Comparison of ENCODE assay signal across 11 mouse cellular contexts in the genomic region with DNA sequence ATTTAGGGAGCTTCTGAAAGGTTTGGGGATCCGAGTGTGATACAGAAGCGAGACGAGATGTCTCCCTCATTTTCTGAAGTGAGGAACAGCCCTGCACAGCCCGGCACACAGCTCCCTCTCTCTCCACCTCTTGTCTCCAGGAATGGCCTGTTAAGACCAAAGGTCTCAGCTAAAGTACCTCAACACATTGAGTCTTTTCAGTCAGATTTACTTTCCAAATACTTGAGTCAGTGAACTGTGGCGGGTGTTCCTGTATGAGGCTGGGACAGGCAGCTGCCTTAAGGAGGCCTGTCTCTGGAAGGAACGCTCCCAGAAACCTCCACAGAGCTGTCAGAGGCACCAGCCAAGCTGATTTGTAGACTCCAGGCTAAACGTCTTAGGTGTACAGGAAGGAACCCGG. TPM values are rescaled to one million over a fixed set of nuclear protein-coding genes. Genes with fewer than 3 reads are reported as not detected.
DNase-seq lines count a peak whose midpoint lies in the region; ATAC-seq lines count a peak whose summit lies in the region.
"Had no signal": no experiment of that assay in that cellular context is flagged by ENCODE, and none has a peak within 500 bp of the region (broad histone marks: within the 10 kb centered on the region; RNA-seq: fewer than 3 reads in every experiment).

No protein-coding gene starts in this region.

- no peak overlapping the region for H3K9ac ChIP-seq in liver, embryonic 11.5 days (ENCODE audit: low read depth, low read length)
- no peak overlapping the region for H3K9ac ChIP-seq in liver, embryonic 12.5 days
- H3K9ac ChIP-seq in hindbrain, embryonic 13.5 days: no peak overlapping the region
- no peak overlapping the region for H3K9ac ChIP-seq in kidney, embryonic 15.5 days
- H3K9ac ChIP-seq in neural tube, embryonic 13.5 days: no peak overlapping the region; the same call in 1 of the 2 replicates

- H3K4me2 ChIP-seq in liver, embryonic 11.5 days: peak overlapping the region; percentile 72
- no peak overlapping the region for H3K4me2 ChIP-seq in liver, embryonic 12.5 days
- peak overlapping the region; percentile 87 for H3K4me2 ChIP-seq in hindbrain, embryonic 13.5 days
- peak overlapping the region; percentile 89 for H3K4me2 ChIP-seq in kidney, embryonic 15.5 days
- H3K4me2 ChIP-seq in neural tube, embryonic 13.5 days: peak overlapping the region; percentile 78; the same call in 1 of the 2 replicates

- H3K27me3 ChIP-seq in liver, embryonic 11.5 days (replicated peaks; ENCODE audit: control insufficient read depth, insufficient read depth, low read length): peaks cover 24% of the 10 kb centered on the region
- H3K27me3 ChIP-seq in liver, embryonic 12.5 days (replicated peaks): peaks cover 59% of the 10 kb centered on the region
- peaks cover 23% of the 10 kb centered on the region for H3K27me3 ChIP-seq in hindbrain, embryonic 13.5 days
- peaks cover 8% of the 10 kb centered on the region; the same call in 1 of the 2 replicates for H3K27me3 ChIP-seq in kidney, embryonic 15.5 days
- peaks cover 9% of the 10 kb centered on the region; the same call in 1 of the 2 replicates for H3K27me3 ChIP-seq in neural tube, embryonic 13.5 days

- ATAC-seq in liver, embryonic 11.5 days (replicated peaks; ENCODE audit: low FRiP score): no peak
- no peak for ATAC-seq in liver, embryonic 12.5 days
- ATAC-seq in hindbrain, embryonic 13.5 days (ENCODE audit: low FRiP score): no peak
- ATAC-seq in kidney, embryonic 15.5 days (replicated peaks; ENCODE audit: low FRiP score): peak; percentile 38; the same call in 1 of the 2 replicates
- no peak for ATAC-seq in neural tube, embryonic 13.5 days (ENCODE audit: low read depth)
- no peak for ATAC-seq in inflammation-experienced regulatory T-cells, adult 6 months

- WGBS in liver, embryonic 11.5 days: 49% methylated on average over 8 of the region's 8 CpGs
- WGBS in liver, embryonic 12.5 days (ENCODE audit: insufficient replicate concordance): 46% methylated on average over 8 of the region's 8 CpGs
- 23% methylated on average over 8 of the region's 8 CpGs for WGBS in hindbrain, embryonic 13.5 days
- WGBS in kidney, embryonic 15.5 days: 7% methylated on average over 8 of the region's 8 CpGs
- WGBS in neural tube, embryonic 13.5 days: 12% methylated on average over 8 of the region's 8 CpGs

- H3K4me3 ChIP-seq in liver, embryonic 11.5 days (ENCODE audit: low read depth, low read length): no peak overlapping the region
- H3K4me3 ChIP-seq in liver, embryonic 12.5 days: no peak overlapping the region
- H3K4me3 ChIP-seq in hindbrain, embryonic 13.5 days: no peak overlapping the region
- peak overlapping the region; percentile 45 for H3K4me3 ChIP-seq in kidney, embryonic 15.5 days (replicated peaks)
- H3K4me3 ChIP-seq in neural tube, embryonic 13.5 days: no peak overlapping the region

- no peak overlapping the region for H3K27ac ChIP-seq in liver, embryonic 11.5 days (ENCODE audit: low read depth, low read length)
- no peak overlapping the region for H3K27ac ChIP-seq in liver, embryonic 12.5 days
- H3K27ac ChIP-seq in hindbrain, embryonic 13.5 days: no peak overlapping the region
- peak overlapping the region; percentile 73 for H3K27ac ChIP-seq in kidney, embryonic 15.5 days
- no peak overlapping the region for H3K27ac ChIP-seq in neural tube, embryonic 13.5 days (replicated peaks)
- H3K27ac ChIP-seq: macrophage had no signal

- H3K9me3 ChIP-seq in liver, embryonic 11.5 days (ENCODE audit: control insufficient read depth, low read length): no peaks in the 10 kb centered on the region
- no peaks in the 10 kb centered on the region for H3K9me3 ChIP-seq in liver, embryonic 12.5 days (replicated peaks)
- no peaks in the 10 kb centered on the region for H3K9me3 ChIP-seq in hindbrain, embryonic 13.5 days
- no peaks in the 10 kb centered on the region for H3K9me3 ChIP-seq in kidney, embryonic 15.5 days (replicated peaks)
- H3K9me3 ChIP-seq in neural tube, embryonic 13.5 days: no peaks in the 10 kb centered on the region
- H3K9me3 ChIP-seq: G1E had no signal

- peaks cover 16% of the 10 kb centered on the region for H3K4me1 ChIP-seq in liver, embryonic 11.5 days (replicated peaks; ENCODE audit: control insufficient read depth, insufficient read depth, low read length)
- peaks cover 38% of the 10 kb centered on the region for H3K4me1 ChIP-seq in liver, embryonic 12.5 days
- peaks cover 42% of the 10 kb centered on the region for H3K4me1 ChIP-seq in hindbrain, embryonic 13.5 days (replicated peaks)
- peaks cover 71% of the 10 kb centered on the region for H3K4me1 ChIP-seq in kidney, embryonic 15.5 days
- H3K4me1 ChIP-seq in neural tube, embryonic 13.5 days (replicated peaks): peaks cover 51% of the 10 kb centered on the region

- DNase-seq in liver, embryonic 11.5 days (ENCODE audit: low spot score): no peak
- no peak for DNase-seq in layer of hippocampus, adult 9-11 months
- no peak for DNase-seq in urinary bladder, postnatal 36 days (ENCODE audit: low spot score in 2 of 2)
- DNase-seq: thymus, postnatal 4 days had no signal

- no peaks in the 10 kb centered on the region for H3K36me3 ChIP-seq in liver, embryonic 11.5 days (ENCODE audit: control insufficient read depth, insufficient read depth, low read length)
- peaks cover 4% of the 10 kb centered on the region; the same call in 1 of the 2 replicates for H3K36me3 ChIP-seq in liver, embryonic 12.5 days
- H3K36me3 ChIP-seq in hindbrain, embryonic 13.5 days: peaks cover 14% of the 10 kb centered on the region; the same call in 1 of the 2 replicates
- no peaks in the 10 kb centered on the region for H3K36me3 ChIP-seq in kidney, embryonic 15.5 days
- H3K36me3 ChIP-seq in neural tube, embryonic 13.5 days: peaks cover 7% of the 10 kb centered on the region; the same call in 1 of the 2 replicates

RNA-seq across cellular contexts. Expression of gene Kcnip2, which starts 0.9 kb away (rescaled TPM):
- 1.2 and 1.8 TPM in 2 replicates for polyA plus RNA-seq in liver, embryonic 11.5 days (2014; fragmentation: Nextera tagmentation; extraction: Ambion mirVana)
- 1.3 and 1.4 TPM in 2 replicates for polyA plus RNA-seq in liver, embryonic 12.5 days (2016; fragmentation: Nextera tagmentation; extraction: Ambion mirVana)
- polyA plus RNA-seq in hindbrain, embryonic 13.5 days (2015; fragmentation: Nextera tagmentation; extraction: Ambion mirVana): 5.1 and 6.8 TPM in 2 replicates
- polyA plus RNA-seq in kidney, embryonic 15.5 days (2015; fragmentation: Nextera tagmentation; extraction: Ambion mirVana): 2.2 and 2.3 TPM in 2 replicates
- 8.3 and 8.4 TPM in 2 replicates for polyA plus RNA-seq in neural tube, embryonic 13.5 days (2015; fragmentation: Nextera tagmentation; extraction: Ambion mirVana)
- polyA plus RNA-seq in inflammation-experienced regulatory T-cells, adult 6 months (2017; shearing (Covaris generic)): 10 to 100 TPM in 2 of 3 experiments, 1 to 10 TPM in 1; 3.4 to 13.9 (median 10.1) TPM
- polyA plus RNA-seq: G1E, macrophage had no signal

RNA-seq across cellular contexts. Expression of gene Mgea5, which starts 33.1 kb away (rescaled TPM):
- polyA plus RNA-seq in liver, embryonic 11.5 days (2014; fragmentation: Nextera tagmentation; extraction: Ambion mirVana): 38.9 and 39.7 TPM in 2 replicates
- polyA plus RNA-seq in liver, embryonic 12.5 days (2016; fragmentation: Nextera tagmentation; extraction: Ambion mirVana): 34.8 and 37.9 TPM in 2 replicates
- polyA plus RNA-seq in hindbrain, embryonic 13.5 days (2015; fragmentation: Nextera tagmentation; extraction: Ambion mirVana): 86.8 and 88.0 TPM in 2 replicates
- 47.4 and 53.3 TPM in 2 replicates for polyA plus RNA-seq in kidney, embryonic 15.5 days (2015; fragmentation: Nextera tagmentation; extraction: Ambion mirVana)
- 79.4 and 81.4 TPM in 2 replicates for polyA plus RNA-seq in neural tube, embryonic 13.5 days (2015; fragmentation: Nextera tagmentation; extraction: Ambion mirVana)
- polyA plus RNA-seq in inflammation-experienced regulatory T-cells, adult 6 months (2017; shearing (Covaris generic)): 100 to 1,000 TPM; 124 to 242 (median 205) TPM
